ENCODE assay signal across 9 mouse cellular contexts in genomic region chr11:87393855-87394254, GRCm38 (mm10). TPM values are rescaled to one million over a fixed set of nuclear protein-coding genes. Genes with fewer than 3 reads are reported as not detected.
DNase-seq lines count a peak whose midpoint lies in the region; ATAC-seq and TF ChIP-seq lines count a peak whose summit lies in the region.
"Had no signal": no experiment of that assay in that cellular context is flagged by ENCODE, and none has a peak within 500 bp of the region (broad histone marks: within the 10 kb centered on the region; RNA-seq: fewer than 3 reads in every experiment).

No protein-coding gene starts in this region.

- H3K27me3 ChIP-seq in kidney, postnatal 0 days (ENCODE audit: insufficient read depth, low read length) = no peaks in the 10 kb centered on the region
- H3K27me3 ChIP-seq in limb, embryonic 14.5 days (ENCODE audit: control insufficient read depth, insufficient read depth, low read length) = no peaks in the 10 kb centered on the region
- H3K27me3 ChIP-seq: embryonic facial prominence, embryonic 15.5 days had no signal

- ATAC-seq in kidney, postnatal 0 days (replicated peaks; ENCODE audit: low FRiP score, low read depth) = no peak
- no peak for ATAC-seq in limb, embryonic 14.5 days (ENCODE audit: low FRiP score, low read depth)

- 27% methylated on average over 1 of the region's 1 CpGs for WGBS in kidney, postnatal 0 days
- WGBS in limb, embryonic 14.5 days = 45% methylated on average over 1 of the region's 1 CpGs

- H3K9ac ChIP-seq in kidney, postnatal 0 days (ENCODE audit: low read depth, low read length) = no peak overlapping the region
- no peak overlapping the region for H3K9ac ChIP-seq in limb, embryonic 14.5 days (ENCODE audit: low read depth, low read length, severe bottlenecking)
- H3K9ac ChIP-seq: embryonic facial prominence, embryonic 15.5 days had no signal

- H3K36me3 ChIP-seq in kidney, postnatal 0 days (ENCODE audit: insufficient read depth, low read length) = no peaks in the 10 kb centered on the region
- H3K36me3 ChIP-seq in limb, embryonic 14.5 days (ENCODE audit: control insufficient read depth, insufficient read depth, low read length) = peaks cover 9% of the 10 kb centered on the region

- TF ChIP-seq CTCF in kidney, postnatal 0 days (IDR thresholded peaks at IDR 0.05; ENCODE audit: low read depth) = peak; percentile 79

- TF ChIP-seq POLR2A in limb, embryonic 14.5 days (IDR thresholded peaks at IDR 0.05; ENCODE audit: borderline replicate concordance, extremely low read depth, insufficient read depth, insufficient read length) = no peak

- H3K4me2 ChIP-seq in kidney, postnatal 0 days (ENCODE audit: low read length) = no peak overlapping the region
- no peak overlapping the region for H3K4me2 ChIP-seq in limb, embryonic 14.5 days (replicated peaks; ENCODE audit: low read depth, low read length, severe bottlenecking)
- H3K4me2 ChIP-seq: embryonic facial prominence, embryonic 15.5 days had no signal

- H3K27ac ChIP-seq in kidney, postnatal 0 days = no peak overlapping the region
- H3K27ac ChIP-seq in limb, embryonic 14.5 days (replicated peaks; ENCODE audit: low read depth, low read length) = no peak overlapping the region
- H3K27ac ChIP-seq: embryonic facial prominence, embryonic 15.5 days had no signal

- H3K9me3 ChIP-seq in kidney, postnatal 0 days (replicated peaks; ENCODE audit: low read length) = no peaks in the 10 kb centered on the region
- no peaks in the 10 kb centered on the region for H3K9me3 ChIP-seq in limb, embryonic 14.5 days (ENCODE audit: control insufficient read depth, low read length)
- H3K9me3 ChIP-seq: embryonic facial prominence, embryonic 15.5 days had no signal

- H3K4me1 ChIP-seq in kidney, postnatal 0 days (replicated peaks; ENCODE audit: insufficient read depth, low read length) = no peaks in the 10 kb centered on the region
- H3K4me1 ChIP-seq in limb, embryonic 14.5 days (ENCODE audit: control insufficient read depth, insufficient read depth, low read length) = no peaks in the 10 kb centered on the region
- H3K4me1 ChIP-seq: embryonic facial prominence, embryonic 15.5 days had no signal

- no peak overlapping the region for H3K4me3 ChIP-seq in kidney, postnatal 0 days (replicated peaks; ENCODE audit: low read depth, low read length)
- no peak overlapping the region for H3K4me3 ChIP-seq in limb, embryonic 14.5 days (replicated peaks; ENCODE audit: low read length)
- H3K4me3 ChIP-seq: embryonic facial prominence, embryonic 15.5 days had no signal

- peak; percentile 76 for DNase-seq in kidney, postnatal 0 days (ENCODE audit: low spot score)
- no peak for DNase-seq in kidney, adult 11 months
- DNase-seq in MEL-GATA-1-ER (ENCODE audit: extremely low read depth, low read depth) = peak; percentile 30
- peak; percentile 43 for DNase-seq in c-Kit-positive CD71-positive TER-119-negative erythroid progenitor cells, embryonic 14.5 days (ENCODE audit: low read depth)
- DNase-seq in heart, postnatal 10 days = peak; percentile 49 to 66
- peak; percentile 29 for DNase-seq in limb, embryonic 14.5 days (ENCODE audit: low spot score)
- DNase-seq in right cerebral cortex, postnatal 10 days (ENCODE audit: low spot score in 2 of 2) = peak; percentile 47 to 64
- no peak for DNase-seq in urinary bladder, postnatal 36 days (ENCODE audit: low spot score in 2 of 2)

- intact Hi-C loops in heart, postnatal 10 days (cut with DNase I) = loop anchor here (1.0 kb wide), 1 partner anchor 180 kb away; no protein-coding TSS in a partner anchor

RNA-seq across cellular contexts. Expression of gene Rad51c, which starts 10.9 kb away (rescaled TPM):
- polyA plus RNA-seq in kidney, postnatal 0 days (2015; fragmentation: Nextera tagmentation; extraction: Ambion mirVana) = 3.5 and 4.7 TPM in 2 replicates
- total RNA-seq in heart, postnatal 10 days (2021) = 1 to 10 TPM; 3.7 to 4.4 TPM
- 9.8 and 10.0 TPM in 2 replicates for polyA plus RNA-seq in limb, embryonic 14.5 days (2012; rRNA removed)
- polyA plus RNA-seq in limb, embryonic 14.5 days (2014; fragmentation: Nextera tagmentation; extraction: Ambion mirVana) = 6.1 and 8.0 TPM in 2 replicates

RNA-seq across cellular contexts. Expression of gene Tex14, which starts 11.0 kb away (rescaled TPM):
- polyA plus RNA-seq in kidney, postnatal 0 days (2015; fragmentation: Nextera tagmentation; extraction: Ambion mirVana) = 0.55 and 0.57 TPM in 2 replicates
- total RNA-seq in heart, postnatal 10 days (2021) = under 1 TPM; 0.10 to 0.47 TPM
- 1.3 and 1.5 TPM in 2 replicates for polyA plus RNA-seq in limb, embryonic 14.5 days (2012; rRNA removed)
- 1.6 and 2.0 TPM in 2 replicates for polyA plus RNA-seq in limb, embryonic 14.5 days (2014; fragmentation: Nextera tagmentation; extraction: Ambion mirVana)

RNA-seq across cellular contexts. Expression of gene Ppm1e, which starts 35.0 kb away (rescaled TPM):
- polyA plus RNA-seq in kidney, postnatal 0 days (2015; fragmentation: Nextera tagmentation; extraction: Ambion mirVana) = 2.1 and 2.3 TPM in 2 replicates
- 10 to 100 TPM; 12.7 to 13.7 TPM for total RNA-seq in heart, postnatal 10 days (2021)
- 2.7 and 3.1 TPM in 2 replicates for polyA plus RNA-seq in limb, embryonic 14.5 days (2012; rRNA removed)
- 2.6 and 3.4 TPM in 2 replicates for polyA plus RNA-seq in limb, embryonic 14.5 days (2014; fragmentation: Nextera tagmentation; extraction: Ambion mirVana)

Comparison
In these comparisons a context has a peak if more than half of its experiments do, and no peak if none do; other contexts are left out.
1. DNase-seq: peak in kidney, postnatal 0 days (single experiment), MEL-GATA-1-ER (single experiment), c-Kit-positive CD71-positive TER-119-negative erythroid progenitor cells, embryonic 14.5 days (single experiment), heart, postnatal 10 days (2 of 2), limb, embryonic 14.5 days (single experiment) and right cerebral cortex, postnatal 10 days (2 of 2); none in kidney, adult 11 months (single experiment) and urinary bladder, postnatal 36 days (0 of 2).